Mouse (Mus musculus): ENCODE results near the gene Mturn.

DNA sequence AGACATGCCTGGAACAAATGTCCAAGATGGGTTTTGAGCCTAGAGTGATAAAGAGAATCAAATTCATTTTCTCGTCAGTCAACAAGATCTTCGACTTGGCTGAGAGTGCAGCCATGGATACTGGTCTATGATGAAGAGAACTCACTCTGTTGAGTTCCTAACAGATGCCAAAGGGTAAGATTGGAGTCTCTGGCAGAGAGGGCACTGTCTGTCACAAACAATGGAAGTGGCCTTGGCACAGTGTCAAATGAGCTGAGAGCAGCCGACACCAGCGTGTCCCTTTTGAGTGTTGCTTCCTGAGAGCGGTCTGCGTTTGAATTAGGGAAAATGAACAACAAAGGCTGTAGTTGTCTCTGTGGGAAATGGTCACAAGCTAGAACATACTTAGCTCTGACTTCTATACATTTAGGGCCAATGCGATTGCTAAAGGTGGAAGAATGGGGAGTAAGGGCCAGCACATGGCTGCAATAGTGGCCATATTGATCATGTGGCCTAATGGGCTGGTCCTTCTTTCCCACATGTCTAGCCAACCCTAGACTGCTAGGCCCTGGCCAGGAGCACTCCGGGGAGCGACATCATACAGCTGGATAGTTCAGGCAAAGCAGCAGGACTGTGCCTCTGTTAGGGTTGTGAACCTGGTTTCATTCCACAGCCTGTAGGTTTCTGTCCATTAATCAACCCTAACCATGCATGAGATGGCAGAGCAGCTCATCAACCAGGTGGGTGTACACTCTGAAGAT is 39.3 kb downstream of the Mturn start:
- no peak for TF ChIP-seq CTCF (IDR thresholded peaks at IDR 0.05; ENCODE audit: borderline replicate concordance, control insufficient read depth, extremely low read depth, insufficient read depth, low read length, poor library complexity)
- TF ChIP-seq POLR2A (IDR thresholded peaks at IDR 0.05; ENCODE audit: control insufficient read depth, extremely low read depth, insufficient read depth, low read length, poor library complexity): no peak
